Mouse (Mus musculus): ENCODE measurements around the gene Ankrd44.

The Ankrd44 gene

GRCm38 (mm10) chr1:54882856-54883467, 43.2 kb downstream of the Ankrd44 start:
- no peak for DNase-seq

- no peak for DNase-seq
Observed at GRCm38 (mm10) chr1:54881523-54881922, 44.7 kb downstream of the Ankrd44 start.

GRCm38 (mm10) chr1:54877423-54878073, 48.6 kb downstream of the Ankrd44 start:
- DNase-seq, result no peak

- DNase-seq, result no peak
Observed at GRCm38 (mm10) chr1:54877014-54877413, 49.2 kb downstream of the Ankrd44 start.

GRCm38 (mm10) chr1:54874094-54874493, 52.1 kb downstream of the Ankrd44 start:
- DNase-seq, result no peak

GRCm38 (mm10) chr1:54872857-54873616, 53.1 kb downstream of the Ankrd44 start:
- DNase-seq, result no peak

- DNase-seq, result no peak
Observed at GRCm38 (mm10) chr1:54871321-54871720, 54.9 kb downstream of the Ankrd44 start.

GRCm38 (mm10) chr1:54870634-54871033, 55.6 kb downstream of the Ankrd44 start:
- no peak for DNase-seq

GRCm38 (mm10) chr1:54867226-54867625, 59.0 kb downstream of the Ankrd44 start:
- DNase-seq, result no peak

GRCm38 (mm10) chr1:54866131-54866530, 60.1 kb downstream of the Ankrd44 start:
- DNase-seq, result no peak

- no peak for DNase-seq
Observed at GRCm38 (mm10) chr1:54864928-54865652, 61.1 kb downstream of the Ankrd44 start.

- DNase-seq, result no peak
Observed at GRCm38 (mm10) chr1:54860361-54860760, 65.8 kb downstream of the Ankrd44 start.

GRCm38 (mm10) chr1:54859876-54860275, 66.3 kb downstream of the Ankrd44 start:
- DNase-seq, result no peak

- no peak for DNase-seq
Observed at GRCm38 (mm10) chr1:54858898-54859297, 67.3 kb downstream of the Ankrd44 start.

- DNase-seq, result no peak
Observed at GRCm38 (mm10) chr1:54856502-54856901, 69.7 kb downstream of the Ankrd44 start.

GRCm38 (mm10) chr1:54855970-54856369, 70.2 kb downstream of the Ankrd44 start:
- no peak for DNase-seq

- DNase-seq, result no peak
Observed at GRCm38 (mm10) chr1:54854388-54854787, 71.8 kb downstream of the Ankrd44 start.

GRCm38 (mm10) chr1:54853311-54854000, 72.7 kb downstream of the Ankrd44 start:
- no peak for DNase-seq

GRCm38 (mm10) chr1:54851610-54852009, 74.6 kb downstream of the Ankrd44 start:
- DNase-seq, result no peak

- DNase-seq, result no peak
Observed at GRCm38 (mm10) chr1:54850077-54850476, 76.1 kb downstream of the Ankrd44 start.

- no peak for DNase-seq
Observed at GRCm38 (mm10) chr1:54847238-54847637, 78.9 kb downstream of the Ankrd44 start.

- DNase-seq, result no peak
Observed at GRCm38 (mm10) chr1:54846346-54847000, 79.7 kb downstream of the Ankrd44 start.
